Mouse (Mus musculus) forebrain, postnatal 0 days (tissue): ENCODE results near the gene Tnks2. TPM values are rescaled to one million over a fixed set of nuclear protein-coding genes. Genes with fewer than 3 reads are reported as not detected.
"Not testable (repeated sequence)": the region's sequence is repeated elsewhere in the genome, so short reads cannot be mapped to it uniquely, and the experiment has no call there.

ENCODE experiments used
- ATAC-seq: fragments of 200-750 bp; cut with Nextera tagmentation; 2 replicates; pipeline ENCODE4 v1.8.0; 2017; ENCODE audit warnings: mild to moderate bottlenecking, moderate library complexity
- DNase-seq: peaks from one replicate; pipeline ENCODE4 v3.0.0-alpha.2; 2015
- H3K27ac ChIP-seq: fragments of 300-500 bp; sonication (generic); 2 replicates; pipeline ENCODE4 v1.5.1; 2014; ENCODE audit warnings: low read depth, mild to moderate bottlenecking, antibody characterized with exemption, low read length, moderate library complexity, mixed read lengths
- H3K27me3 ChIP-seq: fragments of 300-500 bp; sonication (generic); 2 replicates; pipeline ENCODE4 v1.6.1; 2014; ENCODE audit warnings: mild to moderate bottlenecking, low read length, mixed read lengths; ENCODE audit not compliant: insufficient read depth
- H3K36me3 ChIP-seq: fragments of 300-500 bp; sonication (generic); 2 replicates; pipeline ENCODE4 v1.6.1; 2014; ENCODE audit warnings: mild to moderate bottlenecking, moderate library complexity; ENCODE audit not compliant: insufficient read depth
- H3K4me1 ChIP-seq: fragments of 300-500 bp; sonication (generic); 2 replicates; pipeline ENCODE4 v1.6.1; 2014; ENCODE audit warnings: antibody characterized with exemption; ENCODE audit not compliant: insufficient read depth
- H3K4me2 ChIP-seq: fragments of 300-500 bp; sonication (generic); 2 replicates; pipeline ENCODE4 v1.6.1; 2014; ENCODE audit warnings: low read depth, mild to moderate bottlenecking, moderate library complexity
- H3K4me3 ChIP-seq: fragments of 300-500 bp; sonication (generic); 2 replicates; pipeline ENCODE4 v1.5.1; 2014; ENCODE audit warnings: low read depth, low read length, mixed read lengths
- H3K9ac ChIP-seq: fragments of 300-500 bp; sonication (generic); 2 replicates; pipeline ENCODE4 v1.6.1; 2014; ENCODE audit warnings: mild to moderate bottlenecking
- H3K9me3 ChIP-seq: fragments of 300-500 bp; sonication (generic); 2 replicates; pipeline ENCODE4 v1.6.1; 2016; ENCODE audit warnings: low read length
- CTCF ChIP-seq: sonication (generic); IDR thresholded peaks from 2 replicates; pipeline ENCODE4 v1.5.1; 2016; ENCODE audit warnings: antibody characterized with exemption, control low read depth, low read depth
- WGBS: fragments of 180-500 bp; shearing (Covaris S2); extraction: QIAGEN DNeasy Blood & Tissue Kit; methylation state at CpG from one replicate; pipeline ENCODE4 v1.1.7; 2014; 5-methylcytosine and 5-hydroxymethylcytosine counted together
- polyA plus RNA-seq: library from polyadenylated mRNA; unstranded; fragments of >200 nt; fragmentation: Nextera tagmentation; extraction: Ambion mirVana; gene quantifications from 2 replicates; pipeline ENCODE4 v1.2.1, GENCODE M21; 2015
- total RNA-seq: library from RNA; depleted of rRNA; stranded (reverse); fragments of >200 nt; gene quantifications from 2 replicates; pipeline ENCODE4 v1.2.3, GENCODE M21; 2014

Gene Tnks2
- total and polyA plus RNA-seq, 2 experiments from 2014 or later = 24.3 to 182 TPM

DNA sequence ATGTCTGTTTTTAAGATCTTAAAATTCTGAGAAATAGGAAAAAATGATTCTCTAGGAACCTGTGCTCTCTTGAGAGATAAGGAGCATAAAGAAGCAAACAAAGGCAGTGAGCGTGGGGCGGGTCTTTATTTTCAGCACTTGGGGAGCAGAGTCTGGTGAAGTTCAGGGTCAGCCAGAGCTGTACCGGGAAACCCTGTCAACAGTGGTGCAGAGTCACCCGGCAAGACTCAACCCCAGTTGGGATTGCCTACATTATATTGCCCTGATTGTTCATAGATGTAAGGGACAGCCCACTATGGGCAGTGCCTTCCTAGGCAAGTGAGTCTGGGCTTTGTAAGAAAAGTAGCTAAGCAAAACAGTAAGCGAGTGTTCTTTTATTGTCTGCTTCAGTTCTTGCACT, 11.9 kb downstream of the Tnks2 start:
- WGBS = 81% methylated on average over 5 of the region's 5 CpGs
- H3K9ac ChIP-seq = no peak overlapping the region
- H3K4me3 ChIP-seq = no peak overlapping the region
- no peak overlapping the region for H3K27ac ChIP-seq
- ATAC-seq (no peak), DNase-seq (no peak)
- H3K36me3 ChIP-seq = peaks cover 20% of the 10 kb centered on the region
- no peaks in the 10 kb centered on the region for H3K4me1 ChIP-seq
- TF ChIP-seq CTCF = no peak
- no peaks in the 10 kb centered on the region for H3K9me3 ChIP-seq
- no peak overlapping the region for H3K4me2 ChIP-seq
- H3K27me3 ChIP-seq = no peaks in the 10 kb centered on the region

DNA sequence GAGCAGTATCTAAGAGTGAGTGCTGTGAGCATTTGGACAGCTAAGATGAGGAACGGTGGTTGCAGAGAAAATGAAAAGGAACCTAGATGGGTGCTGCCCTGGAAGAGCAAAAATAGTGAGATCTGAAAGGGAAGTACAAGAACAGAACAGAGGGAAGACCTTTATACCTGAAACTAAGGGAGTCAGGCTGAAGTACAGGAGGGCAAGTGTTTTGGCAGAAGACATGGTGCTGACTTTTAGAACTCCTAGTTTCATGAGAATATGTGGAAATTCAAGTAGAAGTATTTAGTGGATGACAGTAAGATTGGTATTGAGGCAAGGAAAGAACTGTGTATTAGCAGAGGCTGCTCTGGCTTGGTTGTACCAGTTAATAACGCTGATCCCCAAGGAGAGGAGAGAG, 19.8 kb downstream of the Tnks2 start:
- 88% methylated on average over 2 of the region's 2 CpGs for WGBS
- no peaks in the 10 kb centered on the region for H3K9me3 ChIP-seq
- no peak overlapping the region for H3K9ac ChIP-seq
- no peak overlapping the region for H3K27ac ChIP-seq
- no peaks in the 10 kb centered on the region for H3K27me3 ChIP-seq
- H3K4me3 ChIP-seq = no peak overlapping the region
- peaks cover 58% of the 10 kb centered on the region for H3K36me3 ChIP-seq
- ATAC-seq (no peak), DNase-seq (no peak)
- no peak overlapping the region for H3K4me2 ChIP-seq
- no peaks in the 10 kb centered on the region for H3K4me1 ChIP-seq
- no peak for TF ChIP-seq CTCF

DNA sequence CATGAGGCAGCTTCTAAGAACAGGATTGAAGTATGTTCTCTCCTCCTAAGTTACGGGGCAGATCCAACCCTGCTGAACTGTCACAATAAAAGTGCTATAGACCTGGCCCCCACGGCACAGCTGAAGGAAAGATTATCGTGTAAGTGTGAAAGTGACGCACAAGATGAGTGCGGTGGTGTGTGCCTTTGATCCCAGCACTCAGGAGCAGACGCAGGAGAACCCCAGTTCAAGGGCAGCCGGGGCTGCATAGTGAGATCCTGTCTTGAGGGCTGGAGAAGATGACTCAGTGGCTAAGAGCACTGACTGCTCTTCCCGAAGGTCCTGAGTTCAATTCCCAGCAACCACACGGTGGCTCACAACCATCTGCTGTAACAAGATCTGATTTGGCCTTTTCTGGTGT, 23.8 kb downstream of the Tnks2 start:
- H3K36me3 ChIP-seq = peaks cover 54% of the 10 kb centered on the region
- no peak for DNase-seq
- H3K27ac ChIP-seq = no peak overlapping the region
- H3K4me2 ChIP-seq = no peak overlapping the region
- TF ChIP-seq CTCF = no peak
- no peak for ATAC-seq
- no peaks in the 10 kb centered on the region for H3K9me3 ChIP-seq
- H3K4me3 ChIP-seq = no peak overlapping the region
- WGBS = 92% methylated on average over 9 of the region's 9 CpGs
- no peak overlapping the region for H3K9ac ChIP-seq
- H3K27me3 ChIP-seq = no peaks in the 10 kb centered on the region
- H3K4me1 ChIP-seq = no peaks in the 10 kb centered on the region

DNA sequence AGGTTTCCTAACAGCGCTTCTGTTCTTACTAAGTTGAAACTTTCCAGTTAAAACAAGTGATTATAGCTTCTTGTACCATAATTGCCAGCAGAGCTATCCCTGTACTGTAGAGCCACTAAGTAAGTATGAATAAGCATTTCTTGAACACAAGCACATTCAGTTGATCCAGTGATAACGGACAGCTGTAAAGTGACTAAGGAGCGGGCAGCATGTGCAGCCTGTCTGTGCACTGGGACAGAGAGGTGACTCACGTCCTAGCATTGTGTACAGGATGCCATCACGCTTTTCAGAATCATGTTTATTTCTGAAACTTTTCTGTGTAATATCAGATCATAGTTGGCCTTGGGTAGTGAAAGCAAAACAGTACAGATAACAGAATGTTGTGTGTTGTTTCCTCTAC, 26.4 kb downstream of the Tnks2 start:
- TF ChIP-seq CTCF = no peak
- H3K27me3 ChIP-seq = no peaks in the 10 kb centered on the region
- H3K4me2 ChIP-seq = no peak overlapping the region
- no peaks in the 10 kb centered on the region for H3K4me1 ChIP-seq
- WGBS = 94% methylated on average over 5 of the region's 5 CpGs
- H3K9me3 ChIP-seq = no peaks in the 10 kb centered on the region
- DNase-seq (no peak), ATAC-seq (no peak)
- H3K36me3 ChIP-seq = peaks cover 42% of the 10 kb centered on the region
- no peak overlapping the region for H3K9ac ChIP-seq
- H3K4me3 ChIP-seq = no peak overlapping the region
- H3K27ac ChIP-seq = no peak overlapping the region

DNA sequence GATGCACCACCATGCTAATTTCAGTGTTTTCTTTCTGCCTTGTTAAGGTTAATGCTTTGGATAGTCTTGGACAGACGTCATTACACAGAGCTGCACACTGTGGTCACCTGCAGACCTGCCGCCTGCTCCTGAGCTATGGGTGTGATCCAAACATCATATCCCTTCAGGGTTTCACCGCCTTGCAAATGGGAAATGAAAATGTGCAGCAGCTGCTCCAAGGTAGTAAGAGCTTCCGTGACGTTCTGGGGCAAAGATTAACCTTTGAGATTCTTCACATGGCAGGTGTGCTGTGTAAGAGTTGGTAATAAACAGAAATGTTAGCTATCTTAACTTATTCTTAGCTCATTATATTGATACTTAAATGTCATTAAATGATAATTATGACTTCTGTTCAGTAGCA, 31.9 kb downstream of the Tnks2 start:
- Histone ChIP-seq H3K36me3 (peaks cover 46% of the 10 kb centered on the region), H3K9me3 (no peaks in the 10 kb centered on the region), H3K4me2 (no peak overlapping the region), H3K27ac (no peak overlapping the region), H3K9ac (no peak overlapping the region), H3K4me1 (no peaks in the 10 kb centered on the region), H3K27me3 (no peaks in the 10 kb centered on the region), H3K4me3 (no peak overlapping the region)
- DNase-seq (no peak), ATAC-seq (no peak)
- 90% methylated on average over 5 of the region's 5 CpGs for WGBS
- no peak for TF ChIP-seq CTCF

DNA sequence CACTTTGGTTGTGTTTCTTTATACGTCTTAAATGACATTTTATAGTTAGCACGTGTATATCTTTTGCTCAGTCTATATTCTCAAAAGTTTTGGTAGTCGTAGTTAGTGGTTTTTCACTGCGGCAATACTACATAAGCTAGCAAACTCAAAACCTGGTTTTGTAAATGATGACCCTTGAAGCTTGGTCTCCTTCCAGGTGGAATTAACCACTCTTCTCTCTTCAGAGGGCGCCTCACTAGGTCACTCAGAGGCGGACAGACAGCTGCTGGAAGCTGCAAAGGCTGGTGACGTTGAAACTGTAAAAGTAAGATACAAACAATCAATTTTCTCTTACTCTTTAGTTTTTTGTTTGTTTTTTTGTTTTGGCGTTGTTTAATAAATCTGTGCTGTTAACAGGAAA, 33.4 kb downstream of the Tnks2 start:
- Histone ChIP-seq H3K27me3 (no peaks in the 10 kb centered on the region), H3K9ac (no peak overlapping the region), H3K27ac (no peak overlapping the region), H3K9me3 (no peaks in the 10 kb centered on the region), H3K4me1 (no peaks in the 10 kb centered on the region), H3K36me3 (peaks cover 46% of the 10 kb centered on the region), H3K4me3 (no peak overlapping the region), H3K4me2 (no peak overlapping the region)
- DNase-seq (no peak), ATAC-seq (no peak)
- WGBS = 92% methylated on average over 8 of the region's 8 CpGs
- no peak for TF ChIP-seq CTCF

DNA sequence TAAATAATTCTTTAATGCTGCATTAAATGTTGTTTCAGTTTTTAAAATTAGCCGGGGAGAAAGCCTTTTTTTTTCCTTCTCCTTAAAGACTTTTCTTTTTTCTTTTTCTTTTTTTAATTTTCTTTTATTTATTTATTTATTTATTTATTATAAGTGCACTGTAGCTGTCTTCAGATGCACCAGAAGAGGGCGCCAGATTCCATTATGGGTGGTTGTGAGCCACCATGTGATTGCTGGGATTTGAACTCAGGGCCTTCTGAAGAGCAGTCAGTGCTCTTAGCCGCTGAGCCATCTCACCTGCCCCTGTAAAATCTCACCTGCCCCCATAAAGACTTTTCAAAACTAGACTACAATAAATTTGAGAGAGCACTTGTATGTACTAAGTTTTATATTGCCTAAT, 34.6 kb downstream of the Tnks2 start:
- not testable (repeated sequence) for H3K4me1 ChIP-seq, H3K4me2 ChIP-seq, H3K27ac ChIP-seq, H3K9me3 ChIP-seq, H3K4me3 ChIP-seq, H3K9ac ChIP-seq, DNase-seq, H3K27me3 ChIP-seq, ATAC-seq
- H3K36me3 ChIP-seq = peaks cover 45% of the 10 kb centered on the region
- WGBS = 83% methylated on average over 3 of the region's 3 CpGs

DNA sequence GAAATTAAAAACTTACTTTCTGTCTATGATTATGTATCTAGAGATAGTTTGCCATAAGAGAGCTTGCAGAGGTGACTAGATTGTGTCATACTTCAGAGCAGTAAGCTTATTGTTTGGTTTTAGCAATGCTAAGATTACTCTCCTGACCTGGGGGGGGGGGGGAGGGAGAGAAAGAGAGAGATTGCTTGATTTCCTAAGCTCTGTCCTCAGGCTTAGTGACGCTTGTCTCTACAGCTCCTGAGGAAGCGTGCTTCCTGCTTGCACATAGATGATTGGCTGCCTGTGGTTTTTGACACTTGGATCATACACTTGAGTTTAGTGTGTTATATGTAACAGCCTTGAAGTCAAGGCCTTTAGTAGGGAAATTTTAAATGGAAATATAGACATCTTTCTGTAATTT, 40.6 kb downstream of the Tnks2 start:
- Histone ChIP-seq H3K27ac (no peak overlapping the region), H3K4me2 (no peak overlapping the region), H3K36me3 (peaks cover 60% of the 10 kb centered on the region), H3K4me3 (no peak overlapping the region), H3K9ac (no peak overlapping the region), H3K27me3 (no peaks in the 10 kb centered on the region), H3K4me1 (no peaks in the 10 kb centered on the region), H3K9me3 (no peaks in the 10 kb centered on the region)
- TF ChIP-seq CTCF = no peak
- 87% methylated on average over 2 of the region's 2 CpGs for WGBS
- no peak for DNase-seq
- ATAC-seq = no peak
